In the genomic region with DNA sequence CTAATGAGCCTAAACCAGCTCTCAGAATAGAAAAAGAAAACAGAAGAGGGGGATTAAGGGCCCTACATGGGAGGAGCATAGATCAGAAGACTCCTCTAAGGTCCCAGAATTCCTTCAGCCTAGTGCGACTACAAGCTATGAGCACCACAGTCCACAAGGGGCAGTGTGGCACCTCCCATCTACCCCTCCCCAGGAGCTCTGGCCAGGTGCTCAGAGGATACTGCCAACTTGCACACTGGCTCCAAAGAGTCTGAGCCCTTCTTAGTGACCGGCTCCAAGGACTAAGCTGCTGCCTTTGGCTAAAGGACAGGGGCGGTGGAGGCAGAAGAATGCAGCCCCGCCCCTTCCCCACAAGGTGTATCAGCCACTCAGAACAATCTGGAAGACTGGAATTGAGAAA, we compare ENCODE assay signal across 8 mouse cellular contexts.
DNase-seq lines count a peak whose midpoint lies in the region; ATAC-seq and TF ChIP-seq lines count a peak whose summit lies in the region.

No protein-coding gene starts in this region.

- peaks cover 5% of the 10 kb centered on the region for H3K4me1 ChIP-seq in bone marrow, adult 2 months (ENCODE audit: control insufficient read depth, insufficient read depth, low read length)
- peaks cover 20% of the 10 kb centered on the region for H3K4me1 ChIP-seq in hindbrain, embryonic 11.5 days (replicated peaks; ENCODE audit: control insufficient read depth, insufficient read depth, low read length)
- peaks cover 48% of the 10 kb centered on the region for H3K4me1 ChIP-seq in midbrain, embryonic 16.5 days (ENCODE audit: control insufficient read depth, insufficient read depth, low read length)

- H3K27ac ChIP-seq in bone marrow, adult 2 months (ENCODE audit: control insufficient read depth, insufficient read depth, low read depth, low read length, poor library complexity): no peak overlapping the region
- peak overlapping the region; percentile 56 for H3K27ac ChIP-seq in hindbrain, embryonic 11.5 days (ENCODE audit: low read depth, low read length)
- peak overlapping the region; percentile 19; the same call in 1 of the 2 replicates for H3K27ac ChIP-seq in midbrain, embryonic 16.5 days (ENCODE audit: low read length)

- no peaks in the 10 kb centered on the region for H3K27me3 ChIP-seq in hindbrain, embryonic 11.5 days (ENCODE audit: control insufficient read depth, insufficient read depth, low read length)
- no peaks in the 10 kb centered on the region for H3K27me3 ChIP-seq in midbrain, embryonic 16.5 days (ENCODE audit: control insufficient read depth, insufficient read depth, low read depth, low read length)

- no peak overlapping the region for H3K9ac ChIP-seq in hindbrain, embryonic 11.5 days (ENCODE audit: low read depth, low read length)
- H3K9ac ChIP-seq in midbrain, embryonic 16.5 days (ENCODE audit: low read depth, low read length): no peak overlapping the region

- 0 out of 2 replicates have a peak, but pooled peaks have one; percentile 38 for ATAC-seq in erythroblast, adult 5-6 weeks (replicated peaks; ENCODE audit: low FRiP score, poor library complexity, severe bottlenecking)
- no peak for ATAC-seq in hindbrain, embryonic 11.5 days (ENCODE audit: low FRiP score)
- no peak for ATAC-seq in midbrain, embryonic 16.5 days

- no peak overlapping the region for H3K4me2 ChIP-seq in hindbrain, embryonic 11.5 days (replicated peaks; ENCODE audit: low read depth, low read length)
- no peak overlapping the region for H3K4me2 ChIP-seq in midbrain, embryonic 16.5 days (ENCODE audit: low read length)

- no peak overlapping the region for H3K4me3 ChIP-seq in bone marrow, adult 2 months (replicated peaks; ENCODE audit: control insufficient read depth, low read depth, low read length)
- H3K4me3 ChIP-seq in hindbrain, embryonic 11.5 days (ENCODE audit: low read depth, low read length): no peak overlapping the region
- H3K4me3 ChIP-seq in midbrain, embryonic 16.5 days (ENCODE audit: low read depth, low read length): no peak overlapping the region

- no peak for TF ChIP-seq POLR2A in bone marrow, adult 2 months (IDR thresholded peaks at IDR 0.05; ENCODE audit: borderline replicate concordance, control insufficient read depth, low read depth, low read length)

- peak; percentile 38 to 50 for DNase-seq in right cerebral cortex, postnatal 10 days (ENCODE audit: low spot score in 2 of 2)
- DNase-seq in right cerebral cortex, adult 18-20 months: no peak
- DNase-seq in hindbrain, embryonic 11.5 days (ENCODE audit: low spot score): peak; percentile 59
- peak; percentile 56 to 62 for DNase-seq in layer of hippocampus, postnatal 10 days (ENCODE audit: low spot score in 2 of 2)
- peak; percentile 78 for DNase-seq in thymus, postnatal 4 days

- no peaks in the 10 kb centered on the region for H3K9me3 ChIP-seq in hindbrain, embryonic 11.5 days (ENCODE audit: control insufficient read depth, low read length)
- no peaks in the 10 kb centered on the region for H3K9me3 ChIP-seq in midbrain, embryonic 16.5 days (replicated peaks; ENCODE audit: control insufficient read depth, low read length, poor library complexity, severe bottlenecking)

- peak; percentile 66 for TF ChIP-seq CTCF in bone marrow, adult 2 months (IDR thresholded peaks at IDR 0.05; ENCODE audit: control insufficient read depth, insufficient read depth, low read length)

- H3K36me3 ChIP-seq in hindbrain, embryonic 11.5 days (ENCODE audit: control insufficient read depth, insufficient read depth, low read length): no peaks in the 10 kb centered on the region
- no peaks in the 10 kb centered on the region for H3K36me3 ChIP-seq in midbrain, embryonic 16.5 days (ENCODE audit: control insufficient read depth, insufficient read depth, low read length)

- WGBS in bone marrow, adult 2 months: 67% methylated on average over 4 of the region's 4 CpGs
- 38% methylated on average over 4 of the region's 4 CpGs for WGBS in hindbrain, embryonic 11.5 days
- 30% methylated on average over 4 of the region's 4 CpGs for WGBS in midbrain, embryonic 16.5 days
